Mouse (Mus musculus): ENCODE results near the gene Tgm2.
A peak's percentile ranks its signal among the peaks of the same experiment; 100 is the strongest.

DNA sequence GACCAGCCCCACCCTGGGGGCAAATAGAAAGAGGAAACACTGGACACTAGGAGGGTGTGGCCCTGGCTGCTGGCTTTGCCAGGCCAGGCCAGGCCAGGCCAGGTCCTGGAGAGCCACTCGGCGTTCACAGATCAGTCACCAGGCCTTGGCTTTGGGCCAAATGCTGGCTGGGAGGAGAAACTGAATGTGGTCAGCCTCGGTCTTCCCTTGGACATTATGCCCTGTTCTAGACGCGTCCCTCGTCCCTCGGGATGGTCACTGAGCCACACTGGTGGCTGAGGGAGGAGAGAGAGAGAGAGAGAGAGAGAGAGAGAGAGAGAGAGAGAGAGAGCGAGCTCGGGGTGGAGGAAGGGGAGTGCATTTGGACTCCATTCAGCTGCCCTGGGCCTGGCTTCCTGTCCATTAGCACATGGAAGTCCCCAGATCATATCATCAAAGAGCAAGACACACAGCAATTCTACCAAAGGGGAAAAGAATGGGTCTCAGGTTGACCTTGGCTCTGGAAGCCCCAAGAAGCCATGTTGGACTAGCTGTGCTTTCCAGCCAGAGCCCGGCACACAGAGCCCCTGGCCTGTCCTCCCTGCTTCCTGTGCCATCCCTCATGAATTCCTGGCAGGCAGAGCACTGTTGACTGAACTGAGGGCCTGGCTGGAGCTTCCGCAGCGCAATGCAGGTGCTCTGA is 24.4 kb downstream of the Tgm2 start:
- TF ChIP-seq EP300 (IDR thresholded peaks at IDR 0.05): peak; percentile 77
- TF ChIP-seq CTCF (IDR thresholded peaks at IDR 0.05): no peak
